Mouse (Mus musculus): ENCODE data around the gene Fnbp1l.

DNA sequence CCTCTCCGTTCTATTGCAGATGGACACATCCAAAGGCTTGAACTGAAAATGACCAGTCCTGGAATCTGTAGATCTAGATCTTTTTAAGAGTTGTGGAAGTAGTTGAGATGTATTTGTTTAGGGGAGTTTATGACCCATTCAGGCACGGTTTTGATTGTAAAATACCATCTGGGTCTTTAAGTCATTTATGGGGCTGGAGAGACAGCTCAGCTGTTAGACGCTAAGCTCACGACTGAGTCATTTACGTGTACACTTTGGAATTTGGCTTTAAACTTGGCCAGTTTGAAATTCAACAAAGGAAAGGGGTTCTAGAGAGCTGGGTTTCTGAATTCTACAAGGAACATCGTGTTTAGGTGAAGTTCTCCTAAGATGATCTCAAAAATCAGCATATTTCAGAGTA is 124.8 kb downstream of the Fnbp1l start:
- TF ChIP-seq CTCF (IDR thresholded peaks at IDR 0.05; ENCODE audit: low read depth): no peak
- no peak for TF ChIP-seq EP300 (IDR thresholded peaks at IDR 0.05; ENCODE audit: low read depth)
